In genomic region chr7:16890944-16891343, GRCm38 (mm10) we compare ENCODE assay signal across 8 mouse cellular contexts. TPM values are rescaled to one million over a fixed set of nuclear protein-coding genes. Genes with fewer than 3 reads are reported as not detected.
DNase-seq lines count a peak whose midpoint lies in the region; ATAC-seq and TF ChIP-seq lines count a peak whose summit lies in the region.

No protein-coding gene starts in this region.

- TF ChIP-seq EP300 in ES-Bruce4 (IDR thresholded peaks at IDR 0.05; ENCODE audit: insufficient read depth, low read depth, low read length): no peak

- intact Hi-C loops in left cerebral cortex, postnatal 36 days (cut with DNase I): loop anchor here (2.0 kb wide), 1 partner anchor 16 kb away; the partner anchor contains the start of gene Dact3

- H3K4me2 ChIP-seq in intestine, embryonic 15.5 days (replicated peaks): peak overlapping the region; percentile 78
- peak overlapping the region; percentile 59; the same call in 1 of the 2 replicates for H3K4me2 ChIP-seq in stomach, embryonic 14.5 days (replicated peaks; ENCODE audit: low read depth, low read length)

- H3K9ac ChIP-seq in ES-Bruce4 (ENCODE audit: low read depth, poor library complexity, severe bottlenecking): peak overlapping the region; percentile 11; the same call in 1 of the 2 replicates
- H3K9ac ChIP-seq in intestine, embryonic 15.5 days: no peak overlapping the region
- H3K9ac ChIP-seq in stomach, embryonic 14.5 days (replicated peaks; ENCODE audit: low read depth, low read length): no peak overlapping the region

- ATAC-seq in intestine, embryonic 15.5 days: peak; percentile 79
- peak; percentile 75 for ATAC-seq in stomach, embryonic 14.5 days (ENCODE audit: insufficient number of reproducible peaks, insufficient read depth, low FRiP score, low read depth)

- no peaks in the 10 kb centered on the region for H3K36me3 ChIP-seq in ES-Bruce4 (ENCODE audit: control insufficient read depth, insufficient read depth, low read length, poor library complexity, severe bottlenecking)
- peaks cover 3% of the 10 kb centered on the region for H3K36me3 ChIP-seq in intestine, embryonic 15.5 days
- H3K36me3 ChIP-seq in stomach, embryonic 14.5 days (ENCODE audit: control insufficient read depth, insufficient read depth, low read length): peaks cover 17% of the 10 kb centered on the region

- peak; percentile 90 for DNase-seq in embryo, embryonic 10.5 days (ENCODE audit: low spot score)
- peak; percentile 99 for DNase-seq in heart, adult 11 months
- DNase-seq in lung, adult 18-20 months: peak; percentile 70 to 78
- DNase-seq in left cerebral cortex, postnatal 36 days (ENCODE audit: low spot score in 2 of 2): no peak
- no peak for DNase-seq in cerebellum, adult 11 months

- 1% methylated on average over 23 of the region's 23 CpGs for WGBS in intestine, embryonic 15.5 days
- under 1% methylated on average over 23 of the region's 23 CpGs for WGBS in stomach, embryonic 14.5 days

- no peak for TF ChIP-seq CTCF in ES-Bruce4 (IDR thresholded peaks at IDR 0.05; ENCODE audit: low read depth, low read length)

- no peak for TF ChIP-seq POLR2A in ES-Bruce4 (IDR thresholded peaks at IDR 0.05; ENCODE audit: insufficient read depth, low read length)

- no peak overlapping the region for H3K4me3 ChIP-seq in ES-Bruce4 (ENCODE audit: low read depth, low read length)
- H3K4me3 ChIP-seq in intestine, embryonic 15.5 days (replicated peaks): 0 out of 2 replicates have a peak overlapping the region, but pooled peaks have one; percentile 2
- no peak overlapping the region for H3K4me3 ChIP-seq in stomach, embryonic 14.5 days (ENCODE audit: low read depth, low read length)

- no peaks in the 10 kb centered on the region for H3K9me3 ChIP-seq in ES-Bruce4 (replicated peaks; ENCODE audit: control insufficient read depth, insufficient read depth, low read length, poor library complexity, severe bottlenecking)
- H3K9me3 ChIP-seq in intestine, embryonic 15.5 days: peaks cover 2% of the 10 kb centered on the region
- H3K9me3 ChIP-seq in stomach, embryonic 14.5 days (ENCODE audit: control insufficient read depth, low read depth, low read length): peaks cover 3% of the 10 kb centered on the region

- H3K27ac ChIP-seq in ES-Bruce4 (ENCODE audit: insufficient read depth, low read length): 0 out of 2 replicates have a peak overlapping the region, but pooled peaks have one; percentile 6
- H3K27ac ChIP-seq in intestine, embryonic 15.5 days: peak overlapping the region; percentile 95
- H3K27ac ChIP-seq in stomach, embryonic 14.5 days (ENCODE audit: low read length): peak overlapping the region; percentile 95

- peaks cover 3% of the 10 kb centered on the region for H3K4me1 ChIP-seq in ES-Bruce4 (ENCODE audit: control insufficient read depth, insufficient read depth, low read length)
- H3K4me1 ChIP-seq in intestine, embryonic 15.5 days (replicated peaks): peaks cover 38% of the 10 kb centered on the region
- peaks cover 20% of the 10 kb centered on the region; the same call in 1 of the 2 replicates for H3K4me1 ChIP-seq in stomach, embryonic 14.5 days (ENCODE audit: control insufficient read depth, insufficient read depth, low read length)

- H3K27me3 ChIP-seq in ES-Bruce4 (ENCODE audit: control insufficient read depth, insufficient read depth, low read length, poor library complexity, severe bottlenecking): no peaks in the 10 kb centered on the region
- H3K27me3 ChIP-seq in intestine, embryonic 15.5 days (replicated peaks): peaks cover 22% of the 10 kb centered on the region
- no peaks in the 10 kb centered on the region for H3K27me3 ChIP-seq in stomach, embryonic 14.5 days (ENCODE audit: control insufficient read depth, insufficient read depth, low read length)

RNA-seq across cellular contexts. Expression of gene Gng8, which starts 0.6 kb away (rescaled TPM):
- 4.5 and 4.6 TPM in 2 replicates for polyA plus RNA-seq in ES-Bruce4 (2011; ENCODE audit: insufficient read depth, insufficient read length, low read depth, missing spikeins)
- 7.4 and 8.3 TPM in 2 replicates for polyA plus RNA-seq in intestine, embryonic 15.5 days (2015; fragmentation: Nextera tagmentation; extraction: Ambion mirVana)
- 12.8 and 12.9 TPM in 2 replicates for polyA plus RNA-seq in stomach, embryonic 14.5 days (2014; fragmentation: Nextera tagmentation; extraction: Ambion mirVana)
- 1 to 10 TPM; 2.8 to 4.0 TPM for total RNA-seq in left cerebral cortex, postnatal 36 days (2021)

RNA-seq across cellular contexts. Expression of gene Ptgir, which starts 15.3 kb away (rescaled TPM):
- not detected in 2 replicates for polyA plus RNA-seq in ES-Bruce4 (2011; ENCODE audit: insufficient read depth, insufficient read length, low read depth, missing spikeins)
- 2.8 and 3.0 TPM in 2 replicates for polyA plus RNA-seq in intestine, embryonic 15.5 days (2015; fragmentation: Nextera tagmentation; extraction: Ambion mirVana)
- 1.5 and 2.0 TPM in 2 replicates for polyA plus RNA-seq in stomach, embryonic 14.5 days (2014; fragmentation: Nextera tagmentation; extraction: Ambion mirVana)
- under 1 TPM in 1 of 2 experiments, not detected in 1; 0.10 TPM for total RNA-seq in left cerebral cortex, postnatal 36 days (2021)

RNA-seq across cellular contexts. Expression of gene Dact3, which starts 15.8 kb away (rescaled TPM):
- polyA plus RNA-seq in ES-Bruce4 (2011; ENCODE audit: insufficient read depth, insufficient read length, low read depth, missing spikeins): 19.2 and 20.8 TPM in 2 replicates
- polyA plus RNA-seq in intestine, embryonic 15.5 days (2015; fragmentation: Nextera tagmentation; extraction: Ambion mirVana): 3.1 and 3.2 TPM in 2 replicates
- 5.5 and 6.1 TPM in 2 replicates for polyA plus RNA-seq in stomach, embryonic 14.5 days (2014; fragmentation: Nextera tagmentation; extraction: Ambion mirVana)
- total RNA-seq in left cerebral cortex, postnatal 36 days (2021): 100 to 1,000 TPM; 179 to 210 TPM

RNA-seq across cellular contexts. Expression of gene Calm3, which starts 33.0 kb away (rescaled TPM):
- polyA plus RNA-seq in ES-Bruce4 (2011; ENCODE audit: insufficient read depth, insufficient read length, low read depth, missing spikeins): 358 and 368 TPM in 2 replicates
- polyA plus RNA-seq in intestine, embryonic 15.5 days (2015; fragmentation: Nextera tagmentation; extraction: Ambion mirVana): 137 and 140 TPM in 2 replicates
- 148 and 161 TPM in 2 replicates for polyA plus RNA-seq in stomach, embryonic 14.5 days (2014; fragmentation: Nextera tagmentation; extraction: Ambion mirVana)
- 1,000 to 10,000 TPM; 1,705 to 2,029 TPM for total RNA-seq in left cerebral cortex, postnatal 36 days (2021)

RNA-seq across cellular contexts. Expression of gene Prkd2, which starts 48.2 kb away (rescaled TPM):
- 18.4 and 18.5 TPM in 2 replicates for polyA plus RNA-seq in ES-Bruce4 (2011; ENCODE audit: insufficient read depth, insufficient read length, low read depth, missing spikeins)
- polyA plus RNA-seq in intestine, embryonic 15.5 days (2015; fragmentation: Nextera tagmentation; extraction: Ambion mirVana): 9.7 and 12.5 TPM in 2 replicates
- polyA plus RNA-seq in stomach, embryonic 14.5 days (2014; fragmentation: Nextera tagmentation; extraction: Ambion mirVana): 14.2 and 14.6 TPM in 2 replicates
- 1 to 10 TPM; 3.1 to 7.1 TPM for total RNA-seq in left cerebral cortex, postnatal 36 days (2021)

Comparison
In these comparisons a context has a peak if more than half of its experiments do, and no peak if none do; other contexts are left out.
1. H3K27ac ChIP-seq: peak in every context shown above with its lines; median percentile 95 in intestine, embryonic 15.5 days; 95 in stomach, embryonic 14.5 days; 6 in ES-Bruce4.
2. DNase-seq: peak in embryo, embryonic 10.5 days (single experiment), heart, adult 11 months (single experiment) and lung, adult 18-20 months (2 of 2); none in left cerebral cortex, postnatal 36 days (0 of 2) and cerebellum, adult 11 months (single experiment).